Mouse (Mus musculus) limb, embryonic 15.5 days (tissue): Measurements from ENCODE around the gene Smim14. TPM values are rescaled to one million over a fixed set of nuclear protein-coding genes. Genes with fewer than 3 reads are reported as not detected.
"Not testable (repeated sequence)": the region's sequence is repeated elsewhere in the genome, so short reads cannot be mapped to it uniquely, and the experiment has no call there.

ENCODE experiments used
- ATAC-seq: fragments of 200-750 bp; cut with Nextera tagmentation; 2 replicates; pipeline ENCODE4 v1.8.0; 2017; ENCODE audit warnings: low read depth, moderate TSS enrichment; ENCODE audit not compliant: insufficient number of reproducible peaks, low FRiP score, low TSS enrichment
- H3K27ac ChIP-seq: fragments of 300-500 bp; sonication (generic); 2 replicates; pipeline ENCODE4 v1.5.1; 2015; ENCODE audit warnings: moderate library complexity, mild to moderate bottlenecking, inconsistent platforms
- H3K27me3 ChIP-seq: fragments of 300-500 bp; sonication (generic); 2 replicates; pipeline ENCODE4 v1.6.1; 2015; ENCODE audit warnings: inconsistent platforms
- H3K36me3 ChIP-seq: fragments of 300-500 bp; sonication (generic); 2 replicates; pipeline ENCODE4 v1.6.1; 2015; ENCODE audit warnings: inconsistent platforms
- H3K4me1 ChIP-seq: fragments of 300-500 bp; sonication (generic); 2 replicates; pipeline ENCODE4 v1.6.1; 2015; ENCODE audit warnings: inconsistent platforms
- H3K4me2 ChIP-seq: fragments of 300-500 bp; sonication (generic); 2 replicates; pipeline ENCODE4 v1.6.1; 2015; ENCODE audit warnings: mild to moderate bottlenecking, inconsistent platforms
- H3K4me3 ChIP-seq: fragments of 300-500 bp; sonication (generic); 2 replicates; pipeline ENCODE4 v1.5.1; 2015; ENCODE audit warnings: mild to moderate bottlenecking, inconsistent platforms
- H3K9ac ChIP-seq: fragments of 300-500 bp; sonication (generic); 2 replicates; pipeline ENCODE4 v1.6.1; 2015; ENCODE audit warnings: inconsistent platforms
- H3K9me3 ChIP-seq: fragments of 300-500 bp; sonication (generic); 2 replicates; pipeline ENCODE4 v1.6.1; 2016; ENCODE audit warnings: inconsistent platforms
- WGBS: fragments of 180-500 bp; shearing (Covaris S2); methylation state at CpG from one replicate; pipeline ENCODE4 v1.1.7; 2015; 5-methylcytosine and 5-hydroxymethylcytosine counted together
- polyA plus RNA-seq: library from polyadenylated mRNA; unstranded; fragments of >200 nt; fragmentation: Nextera tagmentation; extraction: Ambion mirVana; gene quantifications from 2 replicates; pipeline ENCODE4 v1.2.1, GENCODE M21; 2015

Smim14 gene
- polyA plus RNA-seq, 1 experiment from 2014 or later: 150 TPM

GRCm38 (mm10) chr5:65486514-65486913 lies 50.5 kb downstream of the Smim14 start:
- H3K9me3 ChIP-seq: no peaks in the 10 kb centered on the region
- no peak overlapping the region for H3K9ac ChIP-seq
- H3K4me1 ChIP-seq: peaks cover 14% of the 10 kb centered on the region
- H3K36me3 ChIP-seq: no peaks in the 10 kb centered on the region
- H3K4me3 ChIP-seq: no peak overlapping the region
- 85% methylated on average over 2 of the region's 2 CpGs for WGBS
- H3K27ac ChIP-seq: 0 out of 2 replicates have a peak overlapping the region, but pooled peaks have one; percentile 43
- no peaks in the 10 kb centered on the region for H3K27me3 ChIP-seq
- no peak overlapping the region for H3K4me2 ChIP-seq
- no peak for ATAC-seq

- Histone ChIP-seq H3K27ac (no peak overlapping the region), H3K27me3 (no peaks in the 10 kb centered on the region), H3K4me2 (no peak overlapping the region), H3K36me3 (peaks cover 8% of the 10 kb centered on the region; the same call in 1 of the 2 replicates), H3K9me3 (no peaks in the 10 kb centered on the region), H3K9ac (no peak overlapping the region), H3K4me3 (no peak overlapping the region), H3K4me1 (no peaks in the 10 kb centered on the region)
- ATAC-seq: no peak
- whole genome bisulfite sequencing: 73% methylated on average over 4 of the region's 4 CpGs
Measured at GRCm38 (mm10) chr5:65482996-65483395, 54.0 kb downstream of the Smim14 start.

GRCm38 (mm10) chr5:65480511-65480910 lies 56.5 kb downstream of the Smim14 start:
- 76% methylated on average over 4 of the region's 4 CpGs for WGBS
- Histone ChIP-seq H3K36me3 (peaks cover 8% of the 10 kb centered on the region; the same call in 1 of the 2 replicates), H3K27me3 (no peaks in the 10 kb centered on the region), H3K4me3 (no peak overlapping the region), H3K4me1 (no peaks in the 10 kb centered on the region), H3K27ac (no peak overlapping the region), H3K9me3 (no peaks in the 10 kb centered on the region), H3K9ac (no peak overlapping the region), H3K4me2 (no peak overlapping the region)
- no peak for ATAC-seq

- H3K9me3 ChIP-seq: no peaks in the 10 kb centered on the region
- H3K4me3 ChIP-seq: no peak overlapping the region
- WGBS: 79% methylated on average over 9 of the region's 9 CpGs
- no peaks in the 10 kb centered on the region for H3K27me3 ChIP-seq
- H3K4me1 ChIP-seq: no peaks in the 10 kb centered on the region
- no peak for ATAC-seq
- H3K9ac ChIP-seq: no peak overlapping the region
- H3K36me3 ChIP-seq: peaks cover 8% of the 10 kb centered on the region; the same call in 1 of the 2 replicates
- no peak overlapping the region for H3K4me2 ChIP-seq
- peak overlapping the region; percentile 44; the same call in 1 of the 2 replicates for H3K27ac ChIP-seq
Measured at GRCm38 (mm10) chr5:65479681-65480445, 57.1 kb downstream of the Smim14 start.

GRCm38 (mm10) chr5:65478224-65478623 lies 58.8 kb downstream of the Smim14 start:
- 76% methylated on average over 4 of the region's 4 CpGs for WGBS
- Histone ChIP-seq H3K27me3 (no peaks in the 10 kb centered on the region), H3K4me3 (no peak overlapping the region), H3K9me3 (no peaks in the 10 kb centered on the region), H3K9ac (no peak overlapping the region), H3K4me1 (no peaks in the 10 kb centered on the region), H3K27ac (no peak overlapping the region), H3K36me3 (peaks cover 8% of the 10 kb centered on the region; the same call in 1 of the 2 replicates), H3K4me2 (no peak overlapping the region)
- no peak for ATAC-seq

- not testable (repeated sequence) for ATAC-seq, H3K4me3 ChIP-seq
- 96% methylated on average over 4 of the region's 4 CpGs for WGBS
Measured at GRCm38 (mm10) chr5:65476739-65477138, 60.2 kb downstream of the Smim14 start.

GRCm38 (mm10) chr5:65475806-65476205 lies 61.2 kb downstream of the Smim14 start:
- Histone ChIP-seq H3K27me3 (no peaks in the 10 kb centered on the region), H3K9me3 (no peaks in the 10 kb centered on the region), H3K4me1 (no peaks in the 10 kb centered on the region), H3K36me3 (peaks cover 8% of the 10 kb centered on the region; the same call in 1 of the 2 replicates), H3K9ac (no peak overlapping the region), H3K4me3 (no peak overlapping the region), H3K27ac (no peak overlapping the region), H3K4me2 (no peak overlapping the region)
- no peak for ATAC-seq
- WGBS: 90% methylated on average over 2 of the region's 2 CpGs

More at GRCm38 (mm10) chr5:65476739-65477138, 60.2 kb downstream of the Smim14 start:
- not testable (repeated sequence) for H3K9me3 ChIP-seq, H3K36me3 ChIP-seq, H3K27me3 ChIP-seq, H3K4me2 ChIP-seq, H3K4me1 ChIP-seq, H3K27ac ChIP-seq, H3K9ac ChIP-seq

GRCm38 (mm10) chr5:65469766-65470165 lies 67.2 kb downstream of the Smim14 start:
- peaks cover 32% of the 10 kb centered on the region for H3K36me3 ChIP-seq
- WGBS: 86% methylated on average over 6 of the region's 6 CpGs
- no peaks in the 10 kb centered on the region for H3K27me3 ChIP-seq
- H3K9ac ChIP-seq: no peak overlapping the region
- H3K27ac ChIP-seq: no peak overlapping the region
- H3K4me3 ChIP-seq: no peak overlapping the region
- no peaks in the 10 kb centered on the region for H3K4me1 ChIP-seq
- H3K4me2 ChIP-seq: no peak overlapping the region
- no peak for ATAC-seq
- 0 out of 2 replicates have a peak, but pooled peaks cover 5% of the 10 kb centered on the region for H3K9me3 ChIP-seq

- Histone ChIP-seq H3K4me3 (no peak overlapping the region), H3K36me3 (peaks cover 36% of the 10 kb centered on the region), H3K27ac (no peak overlapping the region), H3K4me2 (no peak overlapping the region), H3K4me1 (no peaks in the 10 kb centered on the region), H3K27me3 (no peaks in the 10 kb centered on the region), H3K9me3 (0 out of 2 replicates have a peak, but pooled peaks cover 5% of the 10 kb centered on the region), H3K9ac (no peak overlapping the region)
- WGBS: 72% methylated on average over 3 of the region's 3 CpGs
- ATAC-seq: no peak
Measured at GRCm38 (mm10) chr5:65466911-65467310, 70.1 kb downstream of the Smim14 start.

- Histone ChIP-seq H3K27me3 (no peaks in the 10 kb centered on the region), H3K9me3 (no peaks in the 10 kb centered on the region), H3K4me1 (peaks cover 25% of the 10 kb centered on the region), H3K36me3 (peaks cover 22% of the 10 kb centered on the region), H3K4me3 (no peak overlapping the region), H3K9ac (no peak overlapping the region), H3K4me2 (no peak overlapping the region), H3K27ac (no peak overlapping the region)
- 86% methylated on average over 14 of the region's 14 CpGs for WGBS
- ATAC-seq: no peak
Measured at GRCm38 (mm10) chr5:65460361-65460760, 76.6 kb downstream of the Smim14 start.

GRCm38 (mm10) chr5:65459454-65459853 lies 77.5 kb downstream of the Smim14 start:
- 90% methylated on average over 3 of the region's 3 CpGs for WGBS
- Histone ChIP-seq H3K4me3 (no peak overlapping the region), H3K36me3 (peaks cover 20% of the 10 kb centered on the region; the same call in 1 of the 2 replicates), H3K9ac (no peak overlapping the region), H3K27ac (no peak overlapping the region), H3K4me1 (peaks cover 25% of the 10 kb centered on the region), H3K4me2 (no peak overlapping the region), H3K27me3 (no peaks in the 10 kb centered on the region), H3K9me3 (no peaks in the 10 kb centered on the region)
- no peak for ATAC-seq

- H3K9me3 ChIP-seq: no peaks in the 10 kb centered on the region
Measured at GRCm38 (mm10) chr5:65457846-65458245, 79.1 kb downstream of the Smim14 start.

More at GRCm38 (mm10) chr5:65457846-65458245, 79.1 kb downstream of the Smim14 start:
- H3K4me1 ChIP-seq: peaks cover 25% of the 10 kb centered on the region
- peak overlapping the region; percentile 82 for H3K27ac ChIP-seq
- H3K9ac ChIP-seq: no peak overlapping the region
- no peaks in the 10 kb centered on the region for H3K27me3 ChIP-seq
- ATAC-seq: no peak
- no peak overlapping the region for H3K4me3 ChIP-seq
- 62% methylated on average over 5 of the region's 5 CpGs for WGBS
- H3K36me3 ChIP-seq: peaks cover 26% of the 10 kb centered on the region
- no peak overlapping the region for H3K4me2 ChIP-seq
